Mouse (Mus musculus): ENCODE measurements at regions not wholly inside any gene's neighbourhood (a gene's known extent, or its start where the extent isn't known, plus 50 kb on each side); places are given as distances from the start of the nearest gene placed in this dataset.

GRCm38 (mm10) chr2:166272841-166273240 is 117.4 kb upstream of the Sulf2 start:
- Histone ChIP-seq H3K27me3 (ENCODE audit: control insufficient read depth, insufficient read depth, low read length) (no peaks in the 10 kb centered on the region), H3K4me1 (ENCODE audit: control insufficient read depth, insufficient read depth, low read length) (peaks cover 8% of the 10 kb centered on the region; the same call in 1 of the 2 replicates), H3K4me2 (replicated peaks; ENCODE audit: low read depth, low read length, severe bottlenecking) (no peak overlapping the region), H3K27ac (replicated peaks; ENCODE audit: low read depth, low read length) (no peak overlapping the region), H3K4me3 (replicated peaks; ENCODE audit: low read length) (no peak overlapping the region), H3K9me3 (ENCODE audit: control insufficient read depth, low read length) (no peaks in the 10 kb centered on the region), H3K36me3 (ENCODE audit: control insufficient read depth, insufficient read depth, low read length) (no peaks in the 10 kb centered on the region), H3K9ac (ENCODE audit: low read depth, low read length, severe bottlenecking) (no peak overlapping the region)
- DNase-seq (ENCODE audit: low spot score) (no peak), ATAC-seq (ENCODE audit: low FRiP score, low read depth) (no peak)
- TF ChIP-seq POLR2A (IDR thresholded peaks at IDR 0.05; ENCODE audit: borderline replicate concordance, extremely low read depth, insufficient read depth, insufficient read length), result no peak
- WGBS, result 97% methylated on average over 1 of the region's 1 CpGs

DNA sequence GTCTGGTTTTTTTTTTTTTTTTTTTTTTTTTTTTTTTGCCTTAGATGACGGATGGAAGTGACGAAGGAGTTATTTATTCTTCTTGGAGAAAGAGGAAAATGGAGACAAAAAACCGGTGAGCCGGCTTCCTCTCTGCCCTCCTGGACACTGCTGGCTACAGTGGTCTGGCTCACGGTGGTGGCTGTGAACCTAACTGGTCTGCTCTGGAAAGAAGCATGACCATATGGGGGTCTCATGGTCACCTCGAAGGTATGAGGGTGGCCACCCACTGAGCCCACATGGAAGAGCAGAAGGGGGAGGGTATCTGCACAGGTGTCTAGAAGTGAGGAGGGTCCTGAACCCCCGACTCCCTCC is 116.7 kb upstream of the Sulf2 start:
- Histone ChIP-seq H3K4me2 (replicated peaks; ENCODE audit: low read depth, low read length, severe bottlenecking) (no peak overlapping the region), H3K4me3 (replicated peaks; ENCODE audit: low read length) (no peak overlapping the region), H3K9ac (ENCODE audit: low read depth, low read length, severe bottlenecking) (no peak overlapping the region), H3K27ac (replicated peaks; ENCODE audit: low read depth, low read length) (no peak overlapping the region), H3K27me3 (ENCODE audit: control insufficient read depth, insufficient read depth, low read length) (no peaks in the 10 kb centered on the region), H3K4me1 (ENCODE audit: control insufficient read depth, insufficient read depth, low read length) (peaks cover 8% of the 10 kb centered on the region; the same call in 1 of the 2 replicates), H3K9me3 (ENCODE audit: control insufficient read depth, low read length) (no peaks in the 10 kb centered on the region), H3K36me3 (ENCODE audit: control insufficient read depth, insufficient read depth, low read length) (no peaks in the 10 kb centered on the region)
- WGBS, result 77% methylated on average over 7 of the region's 7 CpGs
- TF ChIP-seq POLR2A (IDR thresholded peaks at IDR 0.05; ENCODE audit: borderline replicate concordance, extremely low read depth, insufficient read depth, insufficient read length), result no peak
- ATAC-seq (ENCODE audit: low FRiP score, low read depth) (no peak), DNase-seq (ENCODE audit: low spot score) (no peak)

GRCm38 (mm10) chr2:166271373-166272189 is 116.1 kb upstream of the Sulf2 start:
- Histone ChIP-seq H3K4me3 (replicated peaks; ENCODE audit: low read length) (no peak overlapping the region), H3K27me3 (ENCODE audit: control insufficient read depth, insufficient read depth, low read length) (no peaks in the 10 kb centered on the region), H3K9me3 (ENCODE audit: control insufficient read depth, low read length) (no peaks in the 10 kb centered on the region), H3K27ac (replicated peaks; ENCODE audit: low read depth, low read length) (no peak overlapping the region), H3K9ac (ENCODE audit: low read depth, low read length, severe bottlenecking) (no peak overlapping the region), H3K36me3 (ENCODE audit: control insufficient read depth, insufficient read depth, low read length) (no peaks in the 10 kb centered on the region), H3K4me1 (ENCODE audit: control insufficient read depth, insufficient read depth, low read length) (peaks cover 8% of the 10 kb centered on the region; the same call in 1 of the 2 replicates), H3K4me2 (replicated peaks; ENCODE audit: low read depth, low read length, severe bottlenecking) (no peak overlapping the region)
- ATAC-seq (ENCODE audit: low FRiP score, low read depth) (no peak), DNase-seq (ENCODE audit: low spot score) (no peak)
- TF ChIP-seq POLR2A (IDR thresholded peaks at IDR 0.05; ENCODE audit: borderline replicate concordance, extremely low read depth, insufficient read depth, insufficient read length), result no peak
- 57% methylated on average over 11 of the region's 11 CpGs for WGBS

- no peak overlapping the region for H3K4me2 ChIP-seq (replicated peaks; ENCODE audit: low read depth, low read length, severe bottlenecking)
- H3K36me3 ChIP-seq (ENCODE audit: control insufficient read depth, insufficient read depth, low read length), result no peaks in the 10 kb centered on the region
- no peak overlapping the region for H3K27ac ChIP-seq (replicated peaks; ENCODE audit: low read depth, low read length)
- no peak overlapping the region for H3K4me3 ChIP-seq (replicated peaks; ENCODE audit: low read length)
- no peak overlapping the region for H3K9ac ChIP-seq (ENCODE audit: low read depth, low read length, severe bottlenecking)
- no peak for TF ChIP-seq POLR2A (IDR thresholded peaks at IDR 0.05; ENCODE audit: borderline replicate concordance, extremely low read depth, insufficient read depth, insufficient read length)
- H3K4me1 ChIP-seq (ENCODE audit: control insufficient read depth, insufficient read depth, low read length), result peaks cover 8% of the 10 kb centered on the region; the same call in 1 of the 2 replicates
- no peaks in the 10 kb centered on the region for H3K9me3 ChIP-seq (ENCODE audit: control insufficient read depth, low read length)
- WGBS, result 97% methylated on average over 6 of the region's 6 CpGs
- ATAC-seq (ENCODE audit: low FRiP score, low read depth) (no peak), DNase-seq (ENCODE audit: low spot score) (no peak)
- no peaks in the 10 kb centered on the region for H3K27me3 ChIP-seq (ENCODE audit: control insufficient read depth, insufficient read depth, low read length)
Observed at GRCm38 (mm10) chr2:166270007-166270406, 114.5 kb upstream of the Sulf2 start.

DNA sequence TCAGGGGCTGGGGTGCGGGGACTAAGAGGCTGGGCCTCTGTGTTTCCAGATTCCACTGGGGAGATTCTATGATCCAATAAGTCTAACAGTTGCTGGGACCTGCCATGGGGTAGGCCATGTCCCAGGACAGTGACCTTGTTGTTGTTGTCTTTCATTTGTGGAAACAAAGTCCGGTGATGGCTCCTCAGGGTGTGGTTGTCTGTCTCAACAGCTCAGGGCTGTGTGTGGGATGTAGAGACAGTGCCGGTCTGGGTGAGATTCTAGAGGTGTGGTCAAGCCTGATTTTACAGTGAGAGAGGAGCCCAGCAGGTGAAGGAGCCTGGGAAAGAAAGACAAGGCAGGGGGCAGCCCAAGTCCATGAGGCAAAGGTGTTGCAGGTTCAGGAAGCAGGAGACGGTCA is 111.5 kb upstream of the Sulf2 start:
- Histone ChIP-seq H3K27me3 (ENCODE audit: control insufficient read depth, insufficient read depth, low read length) (no peaks in the 10 kb centered on the region), H3K27ac (replicated peaks; ENCODE audit: low read depth, low read length) (no peak overlapping the region), H3K4me3 (replicated peaks; ENCODE audit: low read length) (no peak overlapping the region), H3K4me1 (ENCODE audit: control insufficient read depth, insufficient read depth, low read length) (peaks cover 3% of the 10 kb centered on the region; the same call in 1 of the 2 replicates), H3K36me3 (ENCODE audit: control insufficient read depth, insufficient read depth, low read length) (no peaks in the 10 kb centered on the region), H3K4me2 (replicated peaks; ENCODE audit: low read depth, low read length, severe bottlenecking) (no peak overlapping the region), H3K9me3 (ENCODE audit: control insufficient read depth, low read length) (no peaks in the 10 kb centered on the region), H3K9ac (ENCODE audit: low read depth, low read length, severe bottlenecking) (no peak overlapping the region)
- 89% methylated on average over 4 of the region's 4 CpGs for WGBS
- 0 out of 2 replicates have a peak, but pooled peaks have one; percentile 5 for ATAC-seq (ENCODE audit: low FRiP score, low read depth)
- TF ChIP-seq POLR2A (IDR thresholded peaks at IDR 0.05; ENCODE audit: borderline replicate concordance, extremely low read depth, insufficient read depth, insufficient read length), result no peak
- DNase-seq (ENCODE audit: low spot score), result no peak

Measured in limb, embryonic 14.5 days (tissue).